Mouse (Mus musculus) midbrain, embryonic 15.5 days (tissue): ENCODE measurements at regions not wholly inside any gene's neighbourhood (a gene's known extent, or its start where the extent isn't known, plus 50 kb on each side); places are given as distances from the start of the nearest gene placed in this dataset.

Experiments
- ATAC-seq: fragments of 200-750 bp; cut with Nextera tagmentation; replicated peaks from 2 replicates; pipeline ENCODE4 v1.8.0; 2017; ENCODE audit warnings: moderate TSS enrichment
- H3K27ac ChIP-seq: fragments of 300-500 bp; sonication (generic); 2 replicates; pipeline ENCODE4 v1.5.1; 2015; ENCODE audit warnings: mild to moderate bottlenecking, inconsistent platforms
- H3K27me3 ChIP-seq: fragments of 300-500 bp; sonication (generic); replicated peaks from 2 replicates; pipeline ENCODE4 v1.6.1; 2015; ENCODE audit warnings: inconsistent platforms
- H3K36me3 ChIP-seq: fragments of 300-500 bp; sonication (generic); replicated peaks from 2 replicates; pipeline ENCODE4 v1.6.1; 2015; ENCODE audit warnings: inconsistent platforms
- H3K4me1 ChIP-seq: fragments of 300-500 bp; sonication (generic); 2 replicates; pipeline ENCODE4 v1.6.1; 2015; ENCODE audit warnings: inconsistent platforms
- H3K4me2 ChIP-seq: fragments of 300-500 bp; sonication (generic); 2 replicates; pipeline ENCODE4 v1.6.1; 2015; ENCODE audit warnings: inconsistent platforms, mild to moderate bottlenecking, moderate library complexity
- H3K4me3 ChIP-seq: fragments of 300-500 bp; sonication (generic); 2 replicates; pipeline ENCODE4 v1.5.1; 2015; ENCODE audit warnings: mild to moderate bottlenecking, inconsistent platforms
- H3K9ac ChIP-seq: fragments of 300-500 bp; sonication (generic); 2 replicates; pipeline ENCODE4 v1.6.1; 2015; ENCODE audit warnings: mild to moderate bottlenecking, inconsistent platforms
- H3K9me3 ChIP-seq: fragments of 300-500 bp; sonication (generic); 2 replicates; pipeline ENCODE4 v1.6.1; 2016; ENCODE audit warnings: inconsistent platforms
- WGBS: fragments of 180-500 bp; shearing (Covaris S2); methylation state at CpG from one replicate; pipeline ENCODE4 v1.1.7; 2015; ENCODE audit warnings: mixed read lengths; 5-methylcytosine and 5-hydroxymethylcytosine counted together

DNA sequence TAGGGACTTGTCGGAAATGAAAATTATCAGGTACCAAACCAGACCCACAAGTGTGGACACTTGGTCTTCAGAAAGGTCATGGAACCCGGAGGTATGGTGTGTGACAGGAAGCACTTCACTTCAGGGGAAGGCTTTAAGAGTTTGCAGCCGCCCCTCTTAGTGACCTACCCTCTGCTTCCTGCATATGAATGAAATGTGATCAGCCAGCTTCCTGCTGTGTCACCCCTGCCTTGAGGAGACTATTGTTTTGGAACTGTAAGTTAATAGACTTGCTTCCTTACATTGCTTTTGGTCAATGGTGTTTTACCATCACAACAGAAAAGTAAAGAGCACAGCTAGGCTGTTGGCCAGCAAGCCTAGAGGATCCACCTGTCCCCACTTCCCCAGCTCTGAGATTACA lies 515.3 kb downstream of the Pdcd6ip start:
- Histone ChIP-seq H3K4me3 (no peak overlapping the region), H3K36me3 (no peaks in the 10 kb centered on the region), H3K27ac (no peak overlapping the region), H3K4me2 (no peak overlapping the region), H3K27me3 (no peaks in the 10 kb centered on the region), H3K4me1 (no peaks in the 10 kb centered on the region), H3K9ac (no peak overlapping the region), H3K9me3 (no peaks in the 10 kb centered on the region)
- 63% methylated on average over 3 of the region's 3 CpGs for WGBS
- ATAC-seq: no peak

DNA sequence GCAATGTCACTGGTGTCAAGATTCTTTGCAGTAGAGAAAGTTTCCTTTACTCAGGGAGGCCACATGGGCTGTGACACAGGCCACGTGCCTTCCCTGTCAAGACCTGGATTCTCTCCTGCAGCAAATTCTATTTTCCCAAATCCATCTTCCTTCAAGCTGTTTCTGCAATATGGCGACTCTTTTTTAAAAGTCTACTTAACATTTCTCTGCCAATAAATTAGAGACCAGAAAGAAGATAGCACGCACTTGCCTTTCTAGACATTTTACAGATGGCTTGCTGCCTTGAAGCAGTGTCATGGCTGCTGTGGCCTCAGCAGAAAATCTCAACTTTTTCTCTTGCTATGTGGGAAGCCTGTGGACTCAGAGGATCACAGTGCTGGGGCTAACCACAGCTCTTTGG lies 516.9 kb downstream of the Pdcd6ip start:
- H3K27me3 ChIP-seq: no peaks in the 10 kb centered on the region
- 87% methylated on average over 3 of the region's 3 CpGs for WGBS
- H3K4me2 ChIP-seq: no peak overlapping the region
- no peak for ATAC-seq
- no peaks in the 10 kb centered on the region for H3K9me3 ChIP-seq
- H3K4me3 ChIP-seq: no peak overlapping the region
- H3K9ac ChIP-seq: no peak overlapping the region
- H3K27ac ChIP-seq: no peak overlapping the region
- H3K4me1 ChIP-seq: no peaks in the 10 kb centered on the region
- H3K36me3 ChIP-seq: no peaks in the 10 kb centered on the region

- Histone ChIP-seq H3K27ac (no peak overlapping the region), H3K36me3 (no peaks in the 10 kb centered on the region), H3K9ac (no peak overlapping the region), H3K4me1 (no peaks in the 10 kb centered on the region), H3K4me2 (no peak overlapping the region), H3K4me3 (no peak overlapping the region), H3K27me3 (no peaks in the 10 kb centered on the region), H3K9me3 (no peaks in the 10 kb centered on the region)
- ATAC-seq: no peak
- 81% methylated on average over 8 of the region's 8 CpGs for WGBS
These were observed 526.9 kb downstream of the Pdcd6ip start for GRCm38 (mm10) chr9:113181182-113181581.

DNA sequence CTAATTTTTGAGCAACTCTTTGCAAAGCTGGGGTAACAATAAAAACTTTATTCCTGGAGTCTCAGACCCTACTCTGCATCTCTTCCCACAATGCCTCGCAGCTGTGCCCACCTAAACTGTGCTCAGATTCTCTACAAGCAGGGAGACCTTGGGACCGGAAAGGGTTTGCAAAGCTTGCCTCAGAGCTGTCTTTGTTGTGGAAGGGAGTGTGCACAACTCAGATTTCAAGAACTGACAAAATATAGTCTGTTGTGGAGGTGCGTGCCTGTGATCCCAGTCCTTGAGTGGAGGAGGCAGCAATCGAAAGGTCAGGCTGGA lies 530.2 kb downstream of the Pdcd6ip start:
- Histone ChIP-seq H3K4me3 (no peak overlapping the region), H3K36me3 (no peaks in the 10 kb centered on the region), H3K4me1 (no peaks in the 10 kb centered on the region), H3K27ac (no peak overlapping the region), H3K4me2 (no peak overlapping the region), H3K9me3 (no peaks in the 10 kb centered on the region), H3K27me3 (no peaks in the 10 kb centered on the region), H3K9ac (no peak overlapping the region)
- 91% methylated on average over 4 of the region's 4 CpGs for whole genome bisulfite sequencing
- no peak for ATAC-seq

DNA sequence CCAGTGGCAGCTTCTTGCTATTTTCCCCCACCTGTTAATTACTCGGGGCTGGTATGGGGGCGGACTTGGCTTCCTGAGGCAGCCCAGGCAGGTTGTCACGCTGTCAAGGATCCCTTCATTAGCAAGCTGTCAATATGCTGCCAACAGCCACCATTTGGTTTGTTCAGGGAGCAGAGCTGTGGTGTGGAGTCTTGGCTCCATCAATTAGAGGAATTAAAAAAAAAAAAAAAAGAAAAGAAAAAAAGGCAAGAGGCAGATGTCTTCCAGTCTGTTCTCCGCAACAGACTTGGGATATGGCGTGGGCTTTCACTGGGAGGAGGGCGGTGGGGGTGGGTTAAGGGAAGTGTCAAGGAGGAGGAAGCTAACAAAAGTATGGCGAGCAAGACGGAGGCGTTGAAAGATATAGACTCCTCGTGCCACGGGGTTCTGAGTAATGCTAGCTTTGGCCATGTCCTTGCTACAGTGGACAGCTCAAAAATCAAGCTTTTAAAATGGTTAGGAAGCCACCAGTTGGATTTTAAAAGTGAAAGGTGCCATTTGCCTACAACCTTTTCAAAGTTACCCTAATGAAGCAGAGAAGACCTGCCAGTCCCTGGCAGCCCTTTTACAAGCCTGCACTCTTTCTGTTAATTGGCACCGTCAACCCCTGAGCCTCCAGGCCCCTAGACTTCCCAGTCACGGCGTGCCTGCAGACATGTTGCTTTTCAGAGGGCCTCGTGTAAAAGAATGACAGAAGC lies 530.7 kb downstream of the Pdcd6ip start:
- H3K27me3 ChIP-seq: no peaks in the 10 kb centered on the region
- H3K9ac ChIP-seq: no peak overlapping the region
- no peak overlapping the region for H3K4me2 ChIP-seq
- WGBS: 60% methylated on average over 15 of the region's 15 CpGs
- no peaks in the 10 kb centered on the region for H3K4me1 ChIP-seq
- 0 out of 2 replicates have a peak overlapping the region, but pooled peaks have one; percentile 8 for H3K27ac ChIP-seq
- no peaks in the 10 kb centered on the region for H3K9me3 ChIP-seq
- ATAC-seq: 0 out of 2 replicates have a peak, but pooled peaks have one; percentile 6
- H3K36me3 ChIP-seq: no peaks in the 10 kb centered on the region
- no peak overlapping the region for H3K4me3 ChIP-seq

DNA sequence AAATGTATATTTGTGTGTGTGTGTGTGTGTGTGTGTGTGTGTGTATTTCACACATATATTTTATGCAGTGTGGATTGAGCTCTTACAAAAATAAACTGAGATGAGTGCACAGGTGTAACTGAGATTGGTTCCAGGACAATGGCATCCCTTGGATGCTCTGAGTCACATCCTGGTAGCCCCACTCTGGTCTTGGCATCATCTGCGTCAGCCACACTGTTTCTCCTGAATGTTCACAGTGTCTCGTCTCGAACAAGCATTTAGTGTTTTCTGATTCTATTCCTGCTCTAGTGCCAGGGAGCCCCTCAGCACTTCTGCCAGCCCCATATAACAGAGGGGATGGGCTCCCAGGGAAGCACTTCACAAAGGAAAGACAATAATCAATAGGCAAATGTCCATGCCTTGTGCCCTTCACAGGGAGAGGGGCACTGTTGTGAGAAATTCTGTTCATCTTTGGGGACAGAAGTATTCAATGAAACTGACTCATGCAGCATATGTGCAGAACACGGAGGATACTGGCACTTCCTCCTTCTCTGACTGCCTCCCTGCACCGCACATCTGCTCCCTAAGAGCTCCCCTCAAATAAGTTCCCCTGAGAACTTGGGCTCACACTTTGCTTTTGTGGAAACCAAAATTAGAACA lies 536.2 kb downstream of the Pdcd6ip start:
- WGBS: 85% methylated on average over 5 of the region's 5 CpGs
- Histone ChIP-seq H3K27ac (no peak overlapping the region), H3K4me3 (no peak overlapping the region), H3K36me3 (no peaks in the 10 kb centered on the region), H3K9me3 (no peaks in the 10 kb centered on the region), H3K9ac (no peak overlapping the region), H3K4me1 (no peaks in the 10 kb centered on the region), H3K4me2 (no peak overlapping the region), H3K27me3 (no peaks in the 10 kb centered on the region)
- no peak for ATAC-seq

DNA sequence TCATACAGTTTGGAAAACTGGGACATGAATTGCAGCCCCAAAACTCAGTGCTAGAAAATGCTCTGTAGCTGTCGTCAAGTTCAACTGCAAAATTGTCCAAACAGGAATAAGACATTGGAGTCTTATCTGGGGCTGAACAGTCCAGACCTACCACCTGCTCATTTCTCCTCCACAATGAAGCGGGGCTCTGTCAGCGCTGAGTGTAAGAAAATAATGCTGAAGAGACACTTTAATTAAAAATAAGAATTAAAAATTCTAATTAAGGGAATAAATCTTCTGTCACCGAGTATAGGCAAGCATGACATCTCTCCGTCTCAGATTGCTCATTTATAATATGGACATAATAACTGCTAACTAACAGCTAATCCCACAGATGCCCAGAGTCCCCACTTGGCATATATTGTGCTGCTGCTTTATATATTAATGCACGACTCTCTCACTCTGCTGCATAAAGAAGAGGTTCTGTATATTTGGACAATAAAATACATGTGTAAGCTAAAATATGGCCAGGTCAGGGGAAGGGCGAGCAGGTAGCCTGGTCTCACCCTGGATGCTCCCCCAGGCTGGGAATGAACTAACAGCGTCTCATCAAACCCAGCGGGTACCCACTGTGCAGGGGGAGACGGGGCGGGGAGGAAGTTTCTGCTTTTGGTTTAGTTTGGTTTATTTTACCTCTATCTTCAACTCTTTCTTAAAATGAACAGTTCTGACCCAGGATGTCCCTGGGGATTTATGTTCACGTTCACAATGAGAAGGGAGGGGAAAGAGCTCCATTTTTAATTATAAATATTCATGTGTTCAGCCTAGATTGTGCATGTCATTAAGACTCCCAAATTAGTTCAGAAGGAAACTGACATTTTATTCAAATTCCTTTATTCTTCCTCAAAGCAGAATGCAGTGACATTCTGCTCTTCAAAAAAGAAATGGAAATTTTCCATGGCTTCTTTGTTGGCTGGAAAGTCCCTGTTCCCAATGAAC lies 544.9 kb downstream of the Pdcd6ip start:
- peak overlapping the region; percentile 47; the same call in 1 of the 2 replicates for H3K27ac ChIP-seq
- no peaks in the 10 kb centered on the region for H3K36me3 ChIP-seq
- H3K9me3 ChIP-seq: no peaks in the 10 kb centered on the region
- H3K4me1 ChIP-seq: peaks cover 5% of the 10 kb centered on the region; the same call in 1 of the 2 replicates
- WGBS: 53% methylated on average over 12 of the region's 12 CpGs
- H3K9ac ChIP-seq: no peak overlapping the region
- no peak overlapping the region for H3K4me2 ChIP-seq
- no peak overlapping the region for H3K4me3 ChIP-seq
- ATAC-seq: no peak
- no peaks in the 10 kb centered on the region for H3K27me3 ChIP-seq

GRCm38 (mm10) chr9:113160011-113160410 lies 548.0 kb downstream of the Pdcd6ip start:
- Histone ChIP-seq H3K9me3 (no peaks in the 10 kb centered on the region), H3K9ac (no peak overlapping the region), H3K4me1 (peaks cover 7% of the 10 kb centered on the region; the same call in 1 of the 2 replicates), H3K27me3 (no peaks in the 10 kb centered on the region), H3K27ac (no peak overlapping the region), H3K4me2 (no peak overlapping the region), H3K36me3 (no peaks in the 10 kb centered on the region), H3K4me3 (no peak overlapping the region)
- 96% methylated on average over 2 of the region's 2 CpGs for WGBS
- no peak for ATAC-seq

- Histone ChIP-seq H3K27ac (peak overlapping the region; percentile 31; the same call in 1 of the 2 replicates), H3K4me3 (no peak overlapping the region), H3K9me3 (no peaks in the 10 kb centered on the region), H3K9ac (no peak overlapping the region), H3K36me3 (no peaks in the 10 kb centered on the region), H3K4me2 (no peak overlapping the region), H3K27me3 (no peaks in the 10 kb centered on the region), H3K4me1 (peaks cover 4% of the 10 kb centered on the region; the same call in 1 of the 2 replicates)
- 76% methylated on average over 6 of the region's 6 CpGs for WGBS
- no peak for ATAC-seq
These were observed 550.0 kb downstream of the Pdcd6ip start for GRCm38 (mm10) chr9:113158080-113158479.

DNA sequence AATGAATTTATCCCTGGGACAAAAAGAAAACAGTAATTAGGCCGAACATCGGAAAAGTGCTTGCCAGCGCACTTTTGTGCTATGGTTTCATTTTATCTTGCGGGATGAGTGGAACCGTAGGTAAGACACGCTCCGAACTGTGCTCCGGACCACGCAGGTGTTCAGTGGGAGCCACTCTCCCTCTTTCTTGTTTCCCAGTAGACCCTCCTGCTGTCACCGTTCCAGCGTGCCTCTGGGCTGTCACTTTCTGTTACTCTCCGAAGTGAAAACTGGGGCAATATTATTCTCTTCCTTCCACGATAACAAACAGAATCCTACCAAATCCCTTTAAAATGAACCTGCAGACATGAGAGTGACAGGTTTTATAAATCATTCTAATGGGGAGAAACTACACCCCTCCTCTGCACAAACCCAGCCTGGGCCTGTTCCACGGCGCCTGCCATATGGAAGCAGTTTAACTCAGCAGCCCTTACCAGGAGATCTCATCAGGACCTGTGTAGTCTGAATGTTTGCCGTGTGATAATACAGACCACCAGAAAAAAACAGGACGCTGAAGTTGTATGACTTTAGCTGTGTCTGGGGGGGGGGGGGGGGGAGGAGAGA lies 550.5 kb downstream of the Pdcd6ip start:
- peaks cover 3% of the 10 kb centered on the region; the same call in 1 of the 2 replicates for H3K4me1 ChIP-seq
- ATAC-seq: no peak
- H3K36me3 ChIP-seq: no peaks in the 10 kb centered on the region
- no peak overlapping the region for H3K4me3 ChIP-seq
- no peaks in the 10 kb centered on the region for H3K27me3 ChIP-seq
- WGBS: 76% methylated on average over 17 of the region's 17 CpGs
- 0 out of 2 replicates have a peak overlapping the region, but pooled peaks have one; percentile 31 for H3K27ac ChIP-seq
- H3K9ac ChIP-seq: no peak overlapping the region
- H3K4me2 ChIP-seq: no peak overlapping the region
- no peaks in the 10 kb centered on the region for H3K9me3 ChIP-seq

GRCm38 (mm10) chr9:113156707-113157106 lies 551.4 kb downstream of the Pdcd6ip start:
- H3K27me3 ChIP-seq: no peaks in the 10 kb centered on the region
- no peaks in the 10 kb centered on the region for H3K36me3 ChIP-seq
- H3K9me3 ChIP-seq: no peaks in the 10 kb centered on the region
- no peak overlapping the region for H3K27ac ChIP-seq
- H3K4me1 ChIP-seq: peaks cover 3% of the 10 kb centered on the region; the same call in 1 of the 2 replicates
- no peak overlapping the region for H3K9ac ChIP-seq
- H3K4me2 ChIP-seq: no peak overlapping the region
- H3K4me3 ChIP-seq: no peak overlapping the region
- ATAC-seq: no peak
- 59% methylated on average over 3 of the region's 3 CpGs for WGBS

- no peak overlapping the region for H3K4me2 ChIP-seq
- no peak overlapping the region for H3K9ac ChIP-seq
- WGBS: 9% methylated on average over 5 of the region's 5 CpGs
- H3K9me3 ChIP-seq: no peaks in the 10 kb centered on the region
- ATAC-seq: no peak
- H3K27me3 ChIP-seq: no peaks in the 10 kb centered on the region
- no peaks in the 10 kb centered on the region for H3K4me1 ChIP-seq
- H3K27ac ChIP-seq: no peak overlapping the region
- no peak overlapping the region for H3K4me3 ChIP-seq
- H3K36me3 ChIP-seq: no peaks in the 10 kb centered on the region
These were observed 559.0 kb downstream of the Pdcd6ip start for GRCm38 (mm10) chr9:113149084-113149483.
